Mouse (Mus musculus): ENCODE data around the gene Mapk8. TPM values are rescaled to one million over a fixed set of nuclear protein-coding genes. Genes with fewer than 3 reads are reported as not detected.

The Mapk8 gene
- polyA plus RNA-seq, 1 experiment: 6.2 TPM

- H3K27ac ChIP-seq (ENCODE audit: insufficient read depth, low read length): no peak overlapping the region
- no peak for DNase-seq (ENCODE audit: low read depth in 1 of 2, low spot score in 2 of 2)
- WGBS: 88% methylated on average over 1 of the region's 1 CpGs
- H3K36me3 ChIP-seq (ENCODE audit: control insufficient read depth, insufficient read depth, low read length): no peaks in the 10 kb centered on the region
- no peak overlapping the region for H3K4me3 ChIP-seq (ENCODE audit: extremely low read depth, insufficient read depth, insufficient read length)
- no peaks in the 10 kb centered on the region for H3K27me3 ChIP-seq (ENCODE audit: control insufficient read depth, insufficient read depth, low read length)
- no peak for TF ChIP-seq CTCF (IDR thresholded peaks at IDR 0.05; ENCODE audit: extremely low read depth, insufficient read depth, insufficient read length, insufficient replicate concordance)
- no peak for TF ChIP-seq POLR2A (IDR thresholded peaks at IDR 0.05; ENCODE audit: low read depth, low read length)
- H3K4me1 ChIP-seq (ENCODE audit: control insufficient read depth, insufficient read depth, insufficient read length): no peaks in the 10 kb centered on the region
Measured at GRCm38 (mm10) chr14:33374089-33374488, 72.9 kb downstream of the Mapk8 start.

- DNase-seq (ENCODE audit: low read depth in 1 of 2, low spot score in 2 of 2): no peak
- H3K27ac ChIP-seq (ENCODE audit: insufficient read depth, low read length): no peak overlapping the region
- no peaks in the 10 kb centered on the region for H3K36me3 ChIP-seq (ENCODE audit: control insufficient read depth, insufficient read depth, low read length)
- no peaks in the 10 kb centered on the region for H3K4me1 ChIP-seq (ENCODE audit: control insufficient read depth, insufficient read depth, insufficient read length)
- TF ChIP-seq POLR2A (IDR thresholded peaks at IDR 0.05; ENCODE audit: low read depth, low read length) (no peak), CTCF (IDR thresholded peaks at IDR 0.05; ENCODE audit: extremely low read depth, insufficient read depth, insufficient read length, insufficient replicate concordance) (no peak)
- 37% methylated on average over 1 of the region's 1 CpGs for WGBS
- H3K4me3 ChIP-seq (ENCODE audit: extremely low read depth, insufficient read depth, insufficient read length): no peak overlapping the region
- no peaks in the 10 kb centered on the region for H3K27me3 ChIP-seq (ENCODE audit: control insufficient read depth, insufficient read depth, low read length)
Measured at GRCm38 (mm10) chr14:33373271-33373670, 73.7 kb downstream of the Mapk8 start.

GRCm38 (mm10) chr14:33371248-33371647 lies 75.7 kb downstream of the Mapk8 start:
- no peaks in the 10 kb centered on the region for H3K4me1 ChIP-seq (ENCODE audit: control insufficient read depth, insufficient read depth, insufficient read length)
- no peak overlapping the region for H3K4me3 ChIP-seq (ENCODE audit: extremely low read depth, insufficient read depth, insufficient read length)
- no peaks in the 10 kb centered on the region for H3K27me3 ChIP-seq (ENCODE audit: control insufficient read depth, insufficient read depth, low read length)
- H3K27ac ChIP-seq (ENCODE audit: insufficient read depth, low read length): no peak overlapping the region
- 20% methylated on average over 3 of the region's 3 CpGs for WGBS
- no peaks in the 10 kb centered on the region for H3K36me3 ChIP-seq (ENCODE audit: control insufficient read depth, insufficient read depth, low read length)
- peak; percentile 58; the same call in 1 of the 2 replicates for TF ChIP-seq CTCF (IDR thresholded peaks at IDR 0.05; ENCODE audit: extremely low read depth, insufficient read depth, insufficient read length, insufficient replicate concordance)
- TF ChIP-seq POLR2A (IDR thresholded peaks at IDR 0.05; ENCODE audit: low read depth, low read length): no peak
- no peak for DNase-seq (ENCODE audit: low read depth in 1 of 2, low spot score in 2 of 2)

GRCm38 (mm10) chr14:33370056-33370455 lies 76.9 kb downstream of the Mapk8 start:
- WGBS: 15% methylated on average over 7 of the region's 7 CpGs
- no peaks in the 10 kb centered on the region for H3K36me3 ChIP-seq (ENCODE audit: control insufficient read depth, insufficient read depth, low read length)
- no peaks in the 10 kb centered on the region for H3K4me1 ChIP-seq (ENCODE audit: control insufficient read depth, insufficient read depth, insufficient read length)
- TF ChIP-seq POLR2A (IDR thresholded peaks at IDR 0.05; ENCODE audit: low read depth, low read length): no peak
- no peak for TF ChIP-seq CTCF (IDR thresholded peaks at IDR 0.05; ENCODE audit: extremely low read depth, insufficient read depth, insufficient read length, insufficient replicate concordance)
- no peak overlapping the region for H3K27ac ChIP-seq (ENCODE audit: insufficient read depth, low read length)
- no peaks in the 10 kb centered on the region for H3K27me3 ChIP-seq (ENCODE audit: control insufficient read depth, insufficient read depth, low read length)
- DNase-seq (ENCODE audit: low read depth in 1 of 2, low spot score in 2 of 2): no peak
- H3K4me3 ChIP-seq (ENCODE audit: extremely low read depth, insufficient read depth, insufficient read length): no peak overlapping the region

GRCm38 (mm10) chr14:33369375-33369774 lies 77.6 kb downstream of the Mapk8 start:
- TF ChIP-seq POLR2A (IDR thresholded peaks at IDR 0.05; ENCODE audit: low read depth, low read length) (no peak), CTCF (IDR thresholded peaks at IDR 0.05; ENCODE audit: extremely low read depth, insufficient read depth, insufficient read length, insufficient replicate concordance) (no peak)
- Histone ChIP-seq H3K4me3 (ENCODE audit: extremely low read depth, insufficient read depth, insufficient read length) (no peak overlapping the region), H3K36me3 (ENCODE audit: control insufficient read depth, insufficient read depth, low read length) (no peaks in the 10 kb centered on the region), H3K27me3 (ENCODE audit: control insufficient read depth, insufficient read depth, low read length) (no peaks in the 10 kb centered on the region), H3K27ac (ENCODE audit: insufficient read depth, low read length) (no peak overlapping the region), H3K4me1 (ENCODE audit: control insufficient read depth, insufficient read depth, insufficient read length) (no peaks in the 10 kb centered on the region)
- no peak for DNase-seq (ENCODE audit: low read depth in 1 of 2, low spot score in 2 of 2)
- WGBS: 68% methylated on average over 12 of the region's 12 CpGs

- WGBS: 80% methylated on average over 30 of the region's 30 CpGs
- Histone ChIP-seq H3K4me3 (ENCODE audit: extremely low read depth, insufficient read depth, insufficient read length) (no peak overlapping the region), H3K27me3 (ENCODE audit: control insufficient read depth, insufficient read depth, low read length) (no peaks in the 10 kb centered on the region), H3K4me1 (ENCODE audit: control insufficient read depth, insufficient read depth, insufficient read length) (no peaks in the 10 kb centered on the region), H3K36me3 (ENCODE audit: control insufficient read depth, insufficient read depth, low read length) (no peaks in the 10 kb centered on the region), H3K27ac (ENCODE audit: insufficient read depth, low read length) (no peak overlapping the region)
- DNase-seq (ENCODE audit: low read depth in 1 of 2, low spot score in 2 of 2): no peak
- no peak for TF ChIP-seq POLR2A (IDR thresholded peaks at IDR 0.05; ENCODE audit: low read depth, low read length)
- no peak for TF ChIP-seq CTCF (IDR thresholded peaks at IDR 0.05; ENCODE audit: extremely low read depth, insufficient read depth, insufficient read length, insufficient replicate concordance)
Measured at GRCm38 (mm10) chr14:33366891-33367777, 79.8 kb downstream of the Mapk8 start.

- Histone ChIP-seq H3K36me3 (ENCODE audit: control insufficient read depth, insufficient read depth, low read length) (no peaks in the 10 kb centered on the region), H3K4me1 (ENCODE audit: control insufficient read depth, insufficient read depth, insufficient read length) (no peaks in the 10 kb centered on the region), H3K27ac (ENCODE audit: insufficient read depth, low read length) (no peak overlapping the region), H3K4me3 (ENCODE audit: extremely low read depth, insufficient read depth, insufficient read length) (no peak overlapping the region), H3K27me3 (ENCODE audit: control insufficient read depth, insufficient read depth, low read length) (no peaks in the 10 kb centered on the region)
- TF ChIP-seq CTCF (IDR thresholded peaks at IDR 0.05; ENCODE audit: extremely low read depth, insufficient read depth, insufficient read length, insufficient replicate concordance) (no peak), POLR2A (IDR thresholded peaks at IDR 0.05; ENCODE audit: low read depth, low read length) (no peak)
- DNase-seq (ENCODE audit: low read depth in 1 of 2, low spot score in 2 of 2): no peak
- 94% methylated on average over 2 of the region's 2 CpGs for WGBS
Measured at GRCm38 (mm10) chr14:33364061-33364460, 82.9 kb downstream of the Mapk8 start.

Measured in spleen, adult 2 months (tissue).